Mouse (Mus musculus) heart, postnatal 36 days (tissue): ENCODE data around the gene Ctdnep1. TPM values are rescaled to one million over a fixed set of nuclear protein-coding genes. Genes with fewer than 3 reads are reported as not detected.

Experiments used
- DNase-seq, 2 experiments: peaks; one replicate each; pipeline ENCODE4 v3.0.0; 2021 to 2022
- intact Hi-C: fragments of 180-260 bp; cut with DNase I; formaldehyde crosslinking; loops from one replicate; pipeline ENCODE4 v1.15.1; 2025
- total RNA-seq, 2 experiments: library from RNA; stranded (reverse); gene quantifications; 2 replicates each; pipeline ENCODE4 v1.2.3; 2021

Ctdnep1 gene
- total RNA-seq = 100 to 1,000 TPM; 160 to 169 TPM

DNA sequence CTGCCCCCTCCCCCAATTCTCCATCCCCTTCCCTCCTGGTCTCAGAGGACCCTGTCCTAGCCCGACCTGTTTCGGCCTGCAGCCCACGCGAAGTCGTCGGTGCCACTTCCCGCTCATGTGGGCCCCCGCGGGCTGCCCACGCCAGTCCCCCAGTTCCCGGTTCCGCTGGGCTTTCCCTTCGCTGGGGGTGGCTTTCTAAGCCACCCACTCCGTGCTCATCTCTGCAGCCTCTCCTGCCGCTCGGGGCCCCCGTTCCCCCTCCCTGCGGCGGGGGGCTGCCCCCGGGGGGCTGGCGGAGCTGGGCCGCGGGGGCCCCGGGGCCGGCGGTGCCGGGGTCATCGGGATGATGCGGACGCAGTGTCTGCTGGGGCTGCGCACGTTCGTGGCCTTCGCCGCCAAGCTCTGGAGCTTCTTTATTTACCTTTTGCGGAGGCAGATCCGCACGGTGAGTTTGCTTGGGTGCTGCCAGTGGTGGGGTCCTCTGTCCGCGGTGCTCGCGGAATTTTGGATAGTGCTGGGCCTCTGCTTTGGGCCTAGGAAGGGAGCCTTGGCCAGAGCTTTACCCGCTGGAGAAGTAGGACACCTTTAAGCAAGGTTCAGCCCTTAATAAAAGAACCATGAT lies at the start of gene Ctdnep1:
Ctdnep1 (plus strand) TSS at position 16 of the 622 bp plus-strand sequence.
- intact Hi-C loops = loop anchor here (2.0 kb wide), 3 partner anchors 14 to 60 kb away; partner anchors contain the start of genes Acadvl, Eif5a and Phf23
- DNase-seq = peak; percentile 25 to 36

DNA sequence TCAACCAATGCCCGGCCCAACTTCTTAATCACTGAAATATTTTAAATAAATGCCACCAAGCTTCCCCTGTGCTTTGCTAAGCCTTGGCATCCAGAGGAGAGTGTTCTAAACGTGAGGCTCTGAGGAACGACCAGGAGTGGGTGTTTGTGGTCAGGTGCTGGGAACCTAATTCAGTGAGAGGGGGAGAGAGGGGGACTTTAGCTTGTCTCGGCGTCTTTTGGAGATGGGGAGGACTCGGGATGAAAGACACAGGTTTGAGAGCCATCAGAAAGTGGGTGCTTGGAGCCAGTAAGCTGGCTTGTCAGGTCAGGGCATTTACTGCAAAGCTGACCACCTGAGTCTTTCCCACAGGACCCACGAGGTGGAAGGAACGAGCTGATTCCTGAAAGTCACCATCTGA lies 49.2 kb upstream of the Ctdnep1 start:
- DNase-seq = no peak

DNA sequence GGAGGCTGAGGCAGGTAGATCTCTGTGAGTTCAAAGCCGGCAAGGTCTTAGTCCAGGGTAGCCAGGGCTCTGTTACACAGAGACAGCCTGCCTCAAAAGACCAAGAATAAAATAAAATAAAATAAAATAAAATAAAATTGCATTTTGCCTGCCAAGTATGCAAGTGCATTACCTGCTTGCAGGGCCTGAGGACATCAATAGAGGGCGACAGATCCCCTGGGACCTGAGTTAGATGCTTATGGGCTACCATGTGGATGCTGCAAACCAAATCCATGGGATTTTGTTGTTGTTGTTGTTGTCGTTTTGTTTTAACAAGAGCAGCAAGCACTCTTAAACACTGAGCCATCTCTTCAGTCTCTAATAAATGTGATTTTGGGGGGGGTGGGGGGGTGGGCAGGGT lies 48.7 kb upstream of the Ctdnep1 start:
- DNase-seq = no peak

More for the DNA sequence above, 49.2 kb upstream of the Ctdnep1 start:
- intact Hi-C loops = loop anchor here (10.0 kb wide), 1 partner anchor 283 kb away; the partner anchor contains the start of gene Slc16a11

DNA sequence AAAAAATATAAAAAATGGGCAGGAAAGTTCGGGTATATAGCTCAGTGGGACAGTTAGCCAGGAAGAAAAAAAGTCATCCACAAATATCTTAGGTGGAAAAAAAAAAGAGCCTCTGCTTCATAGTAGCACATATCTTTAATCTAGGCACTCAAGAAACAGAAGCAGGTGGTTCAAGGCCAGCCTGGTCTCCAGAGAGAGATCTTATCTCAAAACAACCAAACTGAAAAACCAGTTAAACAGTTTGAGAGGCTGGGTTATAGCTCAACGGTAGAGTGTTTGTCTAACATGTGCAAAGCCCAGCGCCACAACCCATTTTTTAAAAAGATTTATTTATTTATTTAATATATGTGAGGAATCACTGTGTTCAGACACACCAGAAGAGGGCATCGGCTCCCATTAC lies 47.9 kb upstream of the Ctdnep1 start:
- intact Hi-C loops = loop anchor here (10.0 kb wide), 1 partner anchor 282 kb away; the partner anchor contains the start of gene Slc16a11
- no peak for DNase-seq

More for the DNA sequence above, 48.7 kb upstream of the Ctdnep1 start:
- intact Hi-C loops = loop anchor here (10.0 kb wide), 1 partner anchor 283 kb away; the partner anchor contains the start of gene Slc16a11

DNA sequence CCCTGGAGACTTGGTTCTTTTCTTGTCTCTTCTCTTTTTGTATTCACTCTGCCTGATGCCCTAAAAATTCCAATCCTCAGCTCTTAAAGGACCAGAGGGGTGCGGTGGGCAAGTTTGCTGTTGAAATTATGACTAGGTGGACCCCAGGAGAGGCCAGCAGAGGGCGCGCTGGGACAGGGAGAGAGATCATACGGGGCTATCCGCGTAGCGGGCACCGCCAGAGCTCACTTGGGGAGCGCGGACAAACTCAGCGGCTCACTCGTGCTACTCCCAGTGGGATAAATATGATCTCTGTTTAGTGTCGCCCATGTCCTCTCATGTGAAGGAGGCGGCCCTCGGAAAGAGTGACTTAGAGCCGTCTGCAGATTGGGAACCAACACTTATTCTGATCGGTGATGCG lies 46.8 kb upstream of the Ctdnep1 start:
- intact Hi-C loops = loop anchor here (1.0 to 10.0 kb wide), 3 partner anchors 15 to 281 kb away; partner anchors contain the start of genes Acadvl and Slc16a11
- DNase-seq = peak; percentile 95 to 98

DNA sequence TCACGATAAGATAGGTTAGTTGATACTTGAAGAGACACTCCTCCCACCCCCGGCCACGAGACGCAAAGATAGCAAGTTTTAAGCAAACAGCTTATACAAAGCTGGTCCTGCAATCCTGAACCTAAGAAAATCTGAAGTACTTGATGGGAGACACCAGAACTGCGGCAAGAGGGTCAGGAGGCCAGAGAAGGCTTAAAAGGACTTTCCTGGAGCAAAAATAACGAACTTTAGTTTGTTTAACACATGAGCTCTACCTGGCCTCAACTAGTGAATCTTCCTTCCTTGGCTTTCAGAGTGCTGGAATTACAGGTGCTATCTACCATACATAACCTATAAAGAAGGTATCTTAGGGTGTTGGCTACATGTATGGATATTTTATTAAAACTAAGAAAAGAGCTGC lies 46.3 kb upstream of the Ctdnep1 start:
- DNase-seq = no peak
- intact Hi-C loops = loop anchor here (1.0 to 10.0 kb wide), 3 partner anchors 15 to 280 kb away; partner anchors contain the start of genes Acadvl and Slc16a11

DNA sequence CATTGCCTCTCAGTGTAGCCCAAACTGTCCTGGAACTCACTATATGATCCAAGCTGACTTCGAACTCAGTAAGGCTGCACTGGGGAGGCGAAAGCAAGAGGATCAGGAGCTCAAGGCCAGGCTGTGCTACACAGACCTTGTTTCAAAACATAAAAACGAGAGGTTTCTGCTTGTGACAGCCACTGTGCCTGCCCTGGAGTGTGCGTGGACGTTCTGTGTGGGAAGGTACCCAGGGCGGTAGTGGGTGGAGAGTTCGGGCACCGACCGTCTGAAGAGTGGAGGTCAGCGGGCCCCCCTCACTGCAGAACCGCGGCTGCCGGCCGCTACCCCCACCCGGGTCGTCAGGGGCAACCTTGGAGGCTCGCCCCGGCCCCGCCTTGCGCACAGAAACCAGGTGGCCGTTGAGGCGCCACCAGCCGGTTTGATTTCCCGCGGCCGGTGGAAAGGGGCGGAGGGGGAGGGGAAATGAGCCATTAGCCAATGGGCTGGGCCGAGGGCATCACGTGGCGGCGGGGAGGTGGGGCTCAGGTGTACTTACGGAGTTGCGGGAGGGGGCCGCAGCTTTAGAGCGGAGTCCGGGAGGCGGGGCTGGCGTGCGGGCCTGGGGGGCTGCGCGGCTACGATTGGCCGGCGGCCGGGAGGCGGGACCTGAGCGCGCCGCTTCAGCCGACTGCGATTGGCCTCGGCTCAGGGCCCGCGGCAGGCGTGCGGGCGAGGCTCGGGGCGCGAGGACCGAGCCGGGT lies 45.6 kb upstream of the Ctdnep1 start, which contains the start of gene Ybx2:
Ybx2 (plus strand) TSS at position 660 of the 743 bp plus-strand sequence.
- intact Hi-C loops = loop anchor here (2.0 to 10.0 kb wide), 2 partner anchors 79 to 279 kb away; partner anchors contain the start of genes Acadvl and Slc16a11
- DNase-seq = peak; percentile 82 to 85

DNA sequence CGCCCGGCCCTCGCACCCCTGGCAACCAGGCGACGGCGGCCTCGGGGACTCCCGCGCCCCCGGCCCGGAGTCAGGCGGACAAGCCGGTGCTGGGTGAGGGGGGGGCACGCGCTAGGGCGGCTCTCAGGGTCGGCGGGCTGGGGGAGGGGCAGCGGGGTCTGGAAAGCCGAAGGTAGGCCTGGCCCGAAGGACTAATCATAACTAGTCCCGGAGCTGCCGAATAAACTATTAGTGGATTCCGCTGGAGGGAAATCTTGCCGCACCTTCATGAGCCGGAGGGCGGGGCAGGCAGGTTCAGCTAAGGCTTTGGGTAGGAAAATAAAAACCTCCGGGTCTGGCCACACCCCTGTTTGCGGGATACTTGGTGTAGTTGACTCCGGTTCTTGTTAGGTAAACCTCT lies 44.8 kb upstream of the Ctdnep1 start:
- DNase-seq = no peak
- intact Hi-C loops = loop anchor here (10.0 kb wide), 1 partner anchor 279 kb away; the partner anchor contains the start of gene Slc16a11

DNA sequence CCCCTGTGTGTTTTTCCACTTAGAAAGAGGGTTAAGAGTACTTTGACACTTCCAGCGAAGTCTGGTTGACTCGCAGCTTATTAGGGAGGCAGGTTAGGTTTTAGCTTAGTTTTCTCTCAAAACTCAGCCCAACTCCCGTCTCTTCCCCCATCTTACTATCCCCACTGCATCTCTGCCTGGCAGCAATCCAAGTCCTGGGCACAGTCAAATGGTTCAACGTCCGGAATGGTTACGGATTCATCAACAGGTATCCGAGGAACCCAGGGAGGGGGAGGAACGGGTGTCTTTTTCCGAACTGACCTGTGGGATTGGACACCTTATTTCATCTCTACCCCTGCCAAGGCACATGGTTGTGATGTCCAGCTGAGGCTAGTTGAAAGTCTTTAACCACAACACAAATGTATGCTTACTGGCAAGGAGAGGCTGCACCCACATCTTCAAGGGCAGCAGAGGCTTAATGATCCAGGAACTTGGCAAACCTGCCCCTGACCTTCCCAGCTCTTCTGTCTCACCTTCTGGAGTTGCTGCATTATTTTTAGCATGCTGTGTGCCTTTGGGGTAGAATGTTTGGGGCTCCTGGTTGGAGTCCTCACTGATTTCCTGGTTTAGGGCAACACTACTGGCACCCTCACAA lies 44.1 kb upstream of the Ctdnep1 start:
- intact Hi-C loops = loop anchor here (1.0 to 10.0 kb wide), 2 partner anchors 9 to 278 kb away; partner anchors contain the start of gene Slc16a11
- DNase-seq = no peak

DNA sequence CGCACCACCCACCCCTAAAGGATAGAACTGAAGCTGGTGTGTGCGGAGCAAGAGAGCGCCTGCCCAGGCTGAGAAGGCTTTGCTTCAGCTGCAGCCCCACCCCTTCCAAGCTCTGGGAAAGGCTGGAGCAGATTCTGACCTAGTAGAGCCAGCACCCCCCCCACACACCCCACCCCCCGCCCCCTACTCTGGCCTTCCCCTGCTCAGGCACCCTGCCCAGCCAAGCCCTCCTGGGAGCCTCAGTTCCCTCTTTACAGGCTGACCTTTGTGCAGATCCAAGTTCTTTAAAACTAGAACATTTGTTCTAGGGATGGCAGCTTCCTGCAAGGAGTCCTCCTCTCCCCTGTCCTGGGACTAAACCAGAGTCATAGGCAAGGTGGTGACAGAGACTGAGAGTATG lies 43.6 kb upstream of the Ctdnep1 start:
- DNase-seq = peak; percentile 65 to 69
- intact Hi-C loops = loop anchor here (1.0 to 10.0 kb wide), 2 partner anchors 9 to 277 kb away; partner anchors contain the start of gene Slc16a11

DNA sequence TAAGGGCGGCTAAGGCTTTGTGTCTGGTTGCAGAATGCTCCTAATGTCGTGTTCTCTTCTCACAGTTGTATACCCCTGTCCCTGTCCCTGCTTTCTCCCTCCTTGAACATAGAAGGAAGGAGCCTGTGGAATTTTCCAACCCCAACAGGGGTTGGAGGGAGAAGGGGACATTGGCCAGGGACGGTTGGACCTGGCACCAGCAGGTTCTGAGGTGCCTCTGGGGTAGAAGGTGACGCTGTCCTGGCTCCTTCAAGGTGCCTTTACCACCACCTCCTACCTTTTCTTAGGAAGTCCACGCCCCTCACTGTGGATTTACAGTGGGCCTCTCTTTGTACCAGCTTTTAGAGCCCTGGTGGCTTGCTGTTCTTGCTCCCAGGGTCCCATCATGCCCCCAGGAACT lies 43.1 kb upstream of the Ctdnep1 start:
- DNase-seq = peak in 1 of 2 experiments; percentile 24
- intact Hi-C loops = loop anchor here (1.0 to 10.0 kb wide), 2 partner anchors 8 to 277 kb away; partner anchors contain the start of gene Slc16a11

DNA sequence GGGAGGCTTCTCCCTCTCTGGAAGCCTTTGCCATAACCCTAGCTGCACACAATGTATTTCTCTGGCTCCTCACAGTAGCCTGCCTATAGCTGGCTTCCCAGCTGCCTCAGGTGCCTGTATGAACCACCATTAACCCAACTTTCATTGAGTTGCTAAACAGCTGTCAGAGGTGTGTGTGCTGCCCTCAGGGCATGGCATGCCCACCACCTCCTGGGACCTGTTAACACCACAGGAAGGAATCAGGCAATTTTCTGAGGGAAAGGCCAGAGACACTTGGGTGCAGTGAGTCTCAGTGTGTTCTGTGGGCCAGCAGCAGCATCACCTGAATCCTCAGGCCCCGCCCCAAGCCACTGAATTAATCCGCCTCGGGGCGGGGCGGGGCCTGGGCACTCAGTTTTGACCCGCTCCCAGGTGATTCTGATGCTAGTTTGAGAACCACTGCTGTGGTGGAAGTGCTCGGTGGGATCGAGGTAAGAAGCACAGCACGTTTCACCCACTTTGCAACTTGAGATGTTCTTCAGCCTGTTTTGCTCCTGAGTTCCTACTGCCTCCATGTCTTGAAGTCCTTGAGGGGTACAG lies 42.5 kb upstream of the Ctdnep1 start:
- DNase-seq = no peak
- intact Hi-C loops = loop anchor here (10.0 kb wide), 1 partner anchor 276 kb away; the partner anchor contains the start of gene Slc16a11

DNA sequence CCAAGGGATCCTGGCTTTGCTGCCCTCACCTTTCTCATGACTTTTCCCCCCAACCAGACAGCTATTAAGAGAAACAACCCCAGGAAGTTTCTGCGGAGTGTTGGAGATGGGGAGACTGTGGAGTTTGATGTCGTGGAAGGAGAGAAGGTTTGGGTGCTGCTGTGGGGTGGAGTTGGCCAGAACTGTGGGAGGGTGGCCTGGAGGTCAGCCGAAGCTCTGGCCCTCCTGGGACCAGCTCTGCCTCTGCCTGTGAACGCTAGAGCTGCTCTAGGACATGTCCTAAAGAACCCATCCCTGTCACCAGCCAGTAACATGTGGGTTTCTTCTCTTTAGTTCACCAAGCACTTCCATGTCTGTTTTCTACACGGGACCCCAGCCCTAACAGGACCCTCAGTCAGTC lies 41.8 kb upstream of the Ctdnep1 start:
- intact Hi-C loops = loop anchor here (10.0 kb wide), 1 partner anchor 276 kb away; the partner anchor contains the start of gene Slc16a11
- peak in 1 of 2 experiments; percentile 22 for DNase-seq

DNA sequence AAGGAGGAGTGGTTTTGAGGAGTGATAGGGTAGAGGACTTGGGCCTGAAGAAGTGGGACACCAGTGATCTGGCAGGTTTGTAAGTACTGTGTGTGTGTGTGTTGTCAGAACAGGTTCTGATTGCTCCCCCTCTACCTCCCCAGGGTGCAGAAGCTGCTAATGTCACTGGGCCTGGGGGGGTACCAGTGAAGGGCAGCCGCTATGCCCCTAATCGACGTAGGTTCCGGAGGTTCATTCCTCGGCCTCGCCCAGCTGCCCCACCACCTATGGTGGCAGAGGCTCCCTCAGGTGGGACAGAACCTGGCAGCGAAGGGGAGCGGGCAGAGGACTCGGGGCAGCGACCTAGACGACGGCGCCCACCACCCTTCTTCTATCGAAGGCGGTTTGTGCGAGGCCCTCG lies 41.2 kb upstream of the Ctdnep1 start:
- intact Hi-C loops = loop anchor here (10.0 kb wide), 1 partner anchor 275 kb away; the partner anchor contains the start of gene Slc16a11

DNA sequence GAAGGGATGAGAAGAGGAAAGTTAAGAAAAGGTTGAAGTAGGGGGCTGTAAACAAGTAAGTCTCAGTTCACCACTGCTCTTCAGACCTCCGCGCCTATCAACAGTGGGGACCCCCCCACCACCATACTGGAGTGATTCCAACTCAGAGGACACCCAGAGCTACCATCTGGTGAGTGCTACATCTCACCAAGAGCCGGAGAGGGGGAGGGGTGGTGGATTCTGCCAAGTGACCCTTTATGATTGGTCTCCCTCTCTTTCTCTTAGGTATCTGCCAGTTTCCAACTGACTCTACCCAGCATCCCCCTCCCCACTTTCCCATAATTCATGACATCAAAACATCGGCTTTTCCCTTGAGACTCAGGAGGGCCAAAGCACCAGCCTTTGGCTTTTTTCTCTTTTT lies 40.0 kb upstream of the Ctdnep1 start:
- no peak for DNase-seq

More for the DNA sequence above, 41.2 kb upstream of the Ctdnep1 start:
- no peak for DNase-seq

DNA sequence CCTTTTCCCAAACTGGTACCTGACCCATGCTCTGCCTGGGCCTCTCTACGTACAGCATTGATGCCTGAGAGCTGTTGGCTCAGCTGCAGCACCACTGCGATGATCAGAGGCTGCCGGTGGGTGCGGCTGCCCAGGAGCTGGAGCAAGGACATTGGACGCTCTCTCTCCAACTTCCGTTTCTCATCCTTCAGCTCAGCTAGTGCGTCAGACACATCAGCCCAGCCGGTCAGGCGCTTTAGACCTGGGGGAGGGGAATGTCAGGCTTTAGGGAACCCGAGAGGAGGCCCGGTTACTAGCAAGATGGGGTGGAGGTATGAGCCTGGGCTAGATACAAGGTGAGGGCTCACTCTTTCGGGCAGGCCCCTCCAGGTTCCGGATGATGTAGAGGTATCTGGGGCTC lies 35.7 kb upstream of the Ctdnep1 start:
- intact Hi-C loops = no loop called here
- DNase-seq = no peak

More for the DNA sequence above, 40.0 kb upstream of the Ctdnep1 start:
- intact Hi-C loops = no loop called here

DNA sequence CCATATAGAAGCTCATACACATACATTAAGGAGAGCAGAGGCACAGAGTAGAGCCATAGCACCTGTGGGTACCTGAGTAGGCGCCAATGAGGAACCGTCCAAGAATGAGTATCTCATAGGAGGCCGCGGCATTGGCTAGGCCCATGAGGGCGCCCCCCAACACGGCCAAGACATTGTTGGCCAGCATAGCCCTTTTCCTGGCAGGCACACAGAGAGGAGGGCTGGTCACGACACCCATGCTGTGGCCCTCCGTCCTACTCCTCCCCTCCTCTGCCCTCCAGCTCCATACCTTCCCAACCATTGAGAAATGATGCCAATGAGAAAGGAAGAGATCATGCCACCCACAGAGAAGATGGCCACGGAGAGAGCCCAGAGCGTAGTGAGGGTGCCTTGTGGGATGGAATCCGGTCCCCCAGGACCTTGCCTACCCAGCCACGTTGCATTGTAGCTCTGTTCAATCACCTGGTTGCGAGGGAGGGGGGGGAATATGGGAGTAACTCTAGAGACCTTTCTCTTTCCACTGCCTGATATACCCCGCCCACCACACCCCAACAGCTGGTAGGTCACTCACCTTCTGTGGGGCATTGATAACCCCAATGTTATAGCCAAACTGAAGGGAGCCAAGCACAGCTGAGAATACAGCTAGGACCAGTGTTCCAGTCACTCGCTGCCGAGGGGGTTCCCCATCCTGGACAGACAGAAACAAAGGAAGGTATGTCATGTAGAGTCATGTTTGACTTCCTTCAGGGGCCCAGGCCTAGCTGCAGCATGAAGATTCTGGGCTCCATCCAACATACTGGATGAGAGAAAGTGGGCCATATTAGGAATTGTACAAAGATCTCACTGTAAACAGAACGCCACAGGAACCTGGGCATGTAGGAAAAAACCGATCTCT lies 34.7 kb upstream of the Ctdnep1 start:
- intact Hi-C loops = loop anchor here (1.0 kb wide), 1 partner anchor 9 kb away; no protein-coding TSS in a partner anchor

DNA sequence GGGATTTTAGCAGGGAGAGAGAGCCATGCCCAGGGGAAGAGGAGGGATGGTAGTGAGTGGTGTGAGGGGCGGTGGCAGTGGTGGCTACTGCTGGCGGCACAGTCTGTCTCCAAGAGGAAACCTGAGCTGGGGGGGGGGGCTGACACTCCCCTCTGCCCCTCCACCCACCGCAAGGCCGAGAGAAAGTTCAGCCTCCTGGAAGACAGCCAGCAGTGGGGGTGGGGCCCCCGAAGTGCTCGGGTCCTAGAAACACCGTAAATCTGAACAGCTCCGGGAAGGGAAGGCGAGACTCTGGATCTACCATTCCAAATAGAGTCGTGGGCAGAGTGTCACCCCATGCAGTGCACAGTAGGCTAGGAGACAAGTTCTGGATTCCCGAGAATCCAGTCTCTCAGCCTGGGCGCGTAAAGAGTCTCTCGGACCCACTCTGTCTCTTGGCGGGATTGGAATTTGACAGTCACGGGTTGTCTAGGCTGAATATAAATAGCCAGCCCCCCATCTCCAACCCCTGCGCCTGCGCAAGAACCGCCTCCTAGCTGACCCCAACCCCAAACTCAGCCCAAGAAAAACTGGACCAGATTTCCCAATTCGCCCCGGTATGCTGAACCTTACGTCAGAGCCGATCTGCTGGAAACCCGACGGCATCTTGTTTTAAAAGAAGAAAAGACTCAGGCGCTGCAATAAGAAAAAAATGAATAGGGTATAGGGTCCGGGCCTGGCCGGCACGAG lies 33.5 kb upstream of the Ctdnep1 start:
- intact Hi-C loops = loop anchor here (2.0 kb wide), 1 partner anchor 71 kb away; no protein-coding TSS in a partner anchor

More for the DNA sequence above, 34.7 kb upstream of the Ctdnep1 start:
- peak in 1 of 2 experiments; percentile 22 for DNase-seq

More for the DNA sequence above, 33.5 kb upstream of the Ctdnep1 start:
- peak; percentile 59 to 75 for DNase-seq
